Mouse (Mus musculus) retina, embryonic 14.5 days (tissue): ENCODE results near the gene Clcn6.
A peak's percentile ranks its signal among the peaks of the same experiment; 100 is the strongest.

ENCODE experiments used
- DNase-seq: peaks from one replicate; pipeline ENCODE4 v3.0.0-alpha.2; 2015; ENCODE audit warnings: low spot score

Clcn6 gene

DNA sequence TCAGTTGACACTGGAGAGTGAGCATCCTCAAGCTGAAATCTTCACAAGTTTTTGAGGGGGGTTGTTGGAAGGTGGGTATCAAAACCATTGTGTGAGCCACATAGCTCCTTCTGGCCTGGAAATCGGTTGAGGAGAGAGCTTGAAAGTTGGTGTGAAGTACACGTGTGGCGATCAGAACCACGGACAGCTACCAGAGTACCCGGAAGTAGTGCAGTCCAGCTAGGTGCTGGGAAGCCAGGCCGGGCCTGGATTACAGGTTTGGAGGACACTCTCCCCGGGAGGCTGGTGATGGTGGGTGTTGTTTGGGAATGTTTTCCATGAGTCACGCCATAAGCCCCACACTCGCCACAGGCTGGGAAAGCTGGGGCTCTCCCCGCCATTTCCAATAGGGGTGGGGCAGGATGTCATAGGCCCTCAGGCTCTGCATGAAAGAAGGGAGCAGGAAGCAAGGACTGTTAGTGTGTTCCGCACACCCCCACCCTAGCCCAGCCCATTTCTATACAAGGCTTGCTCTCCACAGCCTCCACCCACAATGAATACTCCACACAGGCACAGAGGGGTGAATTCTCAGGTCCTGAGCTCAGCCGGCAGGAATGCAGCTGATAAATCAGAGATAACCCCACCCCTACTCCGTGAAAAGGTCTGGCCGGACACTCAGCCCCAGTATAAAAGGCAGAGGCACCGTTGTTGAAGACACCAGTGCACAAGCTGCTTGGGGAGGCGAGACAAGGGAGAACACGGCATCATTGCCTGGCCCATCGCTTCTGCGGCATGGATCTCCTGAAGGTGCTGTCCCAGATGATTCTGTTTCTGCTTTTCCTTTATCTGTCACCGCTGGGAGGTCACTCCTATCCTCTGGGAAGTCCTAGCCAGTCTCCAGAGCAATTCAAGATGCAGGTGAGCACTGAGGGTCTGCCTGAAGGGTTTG, 53.2 kb downstream of the Clcn6 start, which contains the start of gene Nppb:
Gene Nppb (plus strand): TSS at position 584 of the 928 bp plus-strand sequence.
- DNase-seq, result peak; percentile 56

DNA sequence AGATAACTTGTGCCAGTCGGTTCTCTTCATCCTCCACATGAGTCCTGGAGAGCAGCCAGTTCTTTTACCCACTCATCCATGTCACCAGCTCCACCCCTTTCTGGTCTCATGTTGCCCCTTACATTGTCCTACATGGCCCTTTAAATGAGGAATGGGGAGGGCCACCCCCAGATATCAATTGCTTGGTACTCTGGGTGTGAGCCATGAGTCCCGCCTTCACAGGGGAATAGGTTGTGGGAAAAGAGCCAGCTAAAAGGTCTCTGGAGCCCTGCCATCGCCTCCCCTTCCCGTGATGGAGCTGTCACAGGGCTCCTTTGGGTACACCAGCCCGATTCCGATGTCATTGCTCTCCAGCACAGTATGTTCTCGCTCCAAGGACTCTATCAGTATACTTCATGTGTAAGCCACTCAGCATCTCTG, 59.2 kb downstream of the Clcn6 start:
- DNase-seq, result no peak

DNA sequence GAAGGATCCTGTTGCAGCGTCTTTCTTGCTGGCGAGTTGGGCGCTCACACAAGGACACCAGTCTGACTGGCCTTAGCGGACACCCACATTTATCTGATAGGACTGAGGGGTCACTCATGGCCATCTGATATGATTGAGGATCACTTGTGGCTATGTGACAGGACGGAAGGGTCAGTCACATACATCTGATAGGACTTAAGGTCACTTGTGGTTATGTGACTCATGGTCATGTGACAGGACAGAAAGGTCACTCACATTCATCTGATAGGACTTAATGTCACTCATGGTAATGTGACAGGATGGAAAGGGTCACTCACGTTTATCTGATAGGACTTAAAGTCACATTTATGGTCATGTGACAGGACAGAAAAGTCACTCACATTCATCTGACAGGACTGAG, 60.2 kb downstream of the Clcn6 start:
- DNase-seq, result no peak

DNA sequence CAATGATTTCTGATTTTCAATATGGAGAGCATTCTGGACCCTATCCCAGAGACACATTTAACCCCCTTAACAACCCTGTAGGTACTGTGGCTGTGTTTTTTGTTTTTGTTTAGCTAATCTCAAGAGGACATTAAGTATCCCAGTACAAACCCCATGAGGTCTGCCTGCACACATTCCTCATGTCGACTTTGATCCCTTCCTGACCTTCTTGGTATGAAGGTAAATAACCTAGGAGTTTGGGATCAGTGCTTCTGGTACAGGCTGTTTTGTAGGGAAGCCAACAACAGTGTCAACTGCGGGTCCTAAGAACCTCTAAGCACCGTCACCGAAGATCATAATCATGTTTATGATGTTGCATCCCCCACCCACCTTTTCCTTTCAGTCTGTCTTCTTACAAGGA, 60.9 kb downstream of the Clcn6 start:
- no peak for DNase-seq

DNA sequence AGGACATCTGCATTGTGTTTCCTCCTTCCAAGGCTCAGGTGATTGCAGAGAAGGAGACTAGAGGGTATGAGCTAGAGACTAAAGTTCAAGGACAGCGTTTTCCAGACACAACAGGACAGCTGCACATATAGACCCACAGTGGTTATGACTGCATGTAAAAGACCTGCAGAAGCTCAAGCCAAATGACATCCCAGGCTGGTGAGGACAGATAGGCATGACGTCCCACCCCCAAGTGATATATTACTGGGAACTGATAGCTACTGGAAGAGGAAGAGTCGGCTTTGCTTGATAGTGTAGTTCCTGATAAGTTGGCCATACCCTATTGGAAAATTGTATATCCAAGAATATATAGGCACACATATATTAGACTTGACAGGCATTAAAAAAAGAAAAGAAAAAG, 62.4 kb downstream of the Clcn6 start:
- DNase-seq, result no peak

DNA sequence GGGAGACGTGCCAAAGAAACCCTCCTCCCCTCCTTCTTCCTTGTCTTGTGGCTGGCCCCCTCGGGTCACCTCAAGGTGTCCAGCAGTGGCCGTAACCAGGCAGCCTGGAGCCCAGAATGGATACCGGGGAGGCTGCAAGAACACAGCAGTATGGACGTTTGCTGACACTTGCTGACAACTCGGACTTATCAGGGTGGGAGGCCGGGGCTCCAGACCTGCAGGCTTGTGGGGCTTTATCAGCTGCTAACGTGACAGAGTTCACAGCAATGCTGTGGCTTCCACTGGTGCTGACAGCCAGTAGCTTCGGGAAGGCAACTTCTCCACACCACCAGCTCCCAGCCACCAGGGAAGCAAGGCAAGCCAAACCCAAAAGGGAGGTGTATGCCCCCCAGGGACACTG, 69.3 kb downstream of the Clcn6 start:
- no peak for DNase-seq

DNA sequence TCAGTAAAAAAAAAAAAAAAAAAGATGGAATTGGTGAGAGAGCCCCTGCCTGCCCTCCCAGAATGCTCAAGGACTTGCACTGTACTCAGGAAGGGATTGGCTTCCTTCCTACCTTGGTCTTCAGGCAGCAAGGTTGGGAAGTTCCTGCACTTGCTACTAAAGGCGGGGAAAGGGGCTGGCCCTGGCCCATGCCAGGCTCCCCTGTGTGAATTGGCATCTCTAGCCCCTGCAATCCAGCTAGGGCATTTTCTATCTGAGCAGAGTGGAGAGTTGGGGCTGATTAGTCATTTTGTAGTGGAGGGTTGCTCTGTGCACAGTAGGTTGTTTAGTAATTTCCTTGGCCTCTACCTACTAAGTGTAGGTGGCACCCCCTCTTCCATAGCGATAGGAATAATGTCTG, 69.8 kb downstream of the Clcn6 start:
- no peak for DNase-seq

DNA sequence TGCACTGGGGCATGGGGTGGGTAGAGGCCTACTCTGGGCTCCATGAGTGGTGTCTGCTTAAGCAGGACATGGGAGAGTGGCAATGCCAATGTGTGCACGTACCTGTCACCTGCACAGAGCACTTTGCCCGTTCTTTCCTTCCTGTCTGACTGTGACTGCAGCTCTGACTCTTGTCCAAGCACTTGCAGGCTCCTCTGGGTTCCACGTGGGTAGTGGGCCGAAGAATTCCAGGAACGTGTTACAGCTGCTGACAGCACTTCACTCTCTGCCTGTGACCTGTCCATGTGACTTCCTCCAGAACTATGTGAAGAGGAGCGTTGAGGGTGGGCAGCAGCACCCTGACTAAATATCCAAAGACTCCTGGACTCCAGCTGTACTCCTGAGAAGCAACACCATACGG, 72.9 kb downstream of the Clcn6 start:
- no peak for DNase-seq

DNA sequence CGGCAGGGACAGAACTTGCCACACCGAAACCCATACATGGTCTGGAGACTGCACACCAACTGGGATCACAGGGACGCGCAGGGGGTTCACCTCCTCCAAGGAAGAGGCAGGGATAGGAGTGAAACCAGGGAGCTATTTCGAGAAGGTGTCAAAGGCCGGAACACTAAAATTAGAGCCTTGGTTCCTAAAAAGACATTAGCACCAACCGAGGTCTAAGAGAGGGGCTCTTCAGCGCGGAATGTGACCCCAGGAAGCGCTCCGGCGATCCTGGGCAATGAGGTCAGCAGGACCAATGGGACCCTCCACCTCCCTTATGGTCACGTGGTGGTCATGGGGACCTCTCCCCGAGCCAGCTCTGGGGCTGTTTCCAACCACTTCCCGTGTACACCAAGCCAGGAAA, 75.0 kb downstream of the Clcn6 start:
- DNase-seq, result no peak

DNA sequence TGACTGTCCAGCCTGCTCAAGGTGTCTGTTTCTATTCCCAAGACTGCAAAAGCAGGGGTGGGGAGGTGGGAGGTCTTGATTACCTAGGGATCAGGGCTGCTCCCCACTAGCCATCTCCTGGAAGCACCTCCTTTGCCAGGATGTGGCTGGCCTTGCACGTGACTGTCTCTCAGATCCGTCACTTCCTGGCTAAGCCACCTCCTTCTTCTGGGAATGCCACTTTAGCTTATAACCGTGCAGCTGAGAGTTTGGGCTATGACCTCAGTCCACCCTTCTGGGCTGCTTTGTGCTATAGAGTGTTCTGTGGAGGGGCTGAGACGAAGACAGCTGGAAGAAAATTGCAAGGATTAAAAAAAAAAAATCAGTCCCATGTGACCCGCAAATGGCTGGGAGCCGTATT, 75.8 kb downstream of the Clcn6 start:
- DNase-seq, result no peak

DNA sequence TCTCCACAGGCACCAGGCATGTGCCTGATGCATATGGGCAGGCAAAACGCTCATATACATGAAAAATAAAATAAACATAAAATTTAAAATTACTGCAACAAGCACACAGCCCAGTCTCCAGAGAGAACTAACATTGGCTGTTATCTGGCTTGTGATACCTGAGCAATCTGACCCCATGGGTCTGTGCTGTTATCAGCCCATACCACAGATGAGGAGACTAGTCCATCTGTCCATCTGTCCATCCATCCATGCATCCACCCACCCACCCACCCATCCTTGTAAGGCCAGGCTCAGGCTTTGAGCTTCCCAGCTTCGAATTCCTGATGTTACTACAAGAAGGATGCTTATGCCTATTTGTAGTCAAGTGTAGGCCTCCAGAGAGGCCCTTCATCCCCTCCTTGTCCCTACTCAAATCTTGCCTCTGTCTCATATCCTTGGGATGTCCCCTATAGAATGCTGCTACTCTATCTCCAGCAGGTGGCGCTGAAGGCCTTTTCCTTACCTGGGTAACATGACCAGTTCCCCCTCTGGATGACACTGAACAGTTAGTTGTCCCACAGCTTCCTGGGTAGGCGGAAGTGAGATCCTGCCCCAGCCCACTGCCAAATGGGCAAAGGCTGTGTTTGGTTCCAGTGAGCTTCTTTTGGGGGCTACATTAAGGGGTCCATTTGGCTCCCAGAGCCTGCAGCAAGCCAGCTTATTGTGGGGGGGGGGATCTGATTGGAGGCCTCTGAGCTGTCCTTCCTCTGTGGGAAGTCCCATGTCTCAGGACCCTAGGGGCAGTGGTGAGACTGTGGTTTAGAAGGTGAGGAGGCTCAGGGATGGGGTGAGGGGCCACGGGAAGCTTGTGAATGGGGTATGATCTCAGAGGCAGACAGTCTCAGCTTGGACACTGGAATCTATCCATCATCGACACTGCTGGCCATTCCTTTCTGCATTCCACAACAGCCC, 78.5 kb downstream of the Clcn6 start:
- DNase-seq, result peak; percentile 91

DNA sequence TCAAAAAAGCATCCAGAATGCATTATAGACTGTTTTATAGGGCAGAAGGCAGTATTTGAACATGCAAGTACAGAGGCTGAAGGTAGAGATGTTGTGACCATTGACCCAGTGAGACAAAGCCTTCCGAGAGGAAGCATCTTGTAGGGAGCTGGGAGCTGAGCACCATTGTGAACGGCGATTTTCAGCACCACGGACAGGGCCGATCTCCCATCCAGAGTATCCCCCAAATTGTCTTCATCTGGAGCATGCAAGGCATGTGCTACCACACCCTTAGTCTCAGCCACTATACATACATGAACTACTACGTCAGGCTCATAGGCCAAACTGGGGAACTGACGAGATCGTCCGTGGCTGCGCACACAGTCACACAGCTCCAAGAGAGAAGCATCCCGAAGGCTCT, 81.5 kb downstream of the Clcn6 start:
- peak; percentile 56 for DNase-seq
